Mouse (Mus musculus) heart, postnatal 25 days (tissue): ENCODE measurements at regions not wholly inside any gene's neighbourhood (a gene's known extent, or its start where the extent isn't known, plus 50 kb on each side); places are given as distances from the start of the nearest gene placed in this dataset.

ENCODE experiments used
- DNase-seq: peaks from one replicate; pipeline ENCODE4 v3.0.0; 2022; ENCODE audit warnings: low spot score
- intact Hi-C: fragments of 180-260 bp; cut with DNase I; formaldehyde crosslinking; loops from one replicate; pipeline ENCODE4 v1.15.1; 2025

- no peak for DNase-seq
- intact Hi-C loops, result loop anchor here (10.0 kb wide), 1 partner anchor 390 kb away; no protein-coding TSS in a partner anchor
Measured at GRCm38 (mm10) chr1:127015042-127015893, 184.7 kb upstream of the Nckap5 start.

GRCm38 (mm10) chr1:127011901-127012300, 181.3 kb upstream of the Nckap5 start:
- intact Hi-C loops, result loop anchor here (5.0 to 10.0 kb wide), 2 partner anchors 393 to 445 kb away; no protein-coding TSS in a partner anchor
- no peak for DNase-seq

GRCm38 (mm10) chr1:127009699-127010098, 179.1 kb upstream of the Nckap5 start:
- DNase-seq, result no peak
- intact Hi-C loops, result loop anchor here (5.0 to 10.0 kb wide), 2 partner anchors 395 to 448 kb away; no protein-coding TSS in a partner anchor

DNA sequence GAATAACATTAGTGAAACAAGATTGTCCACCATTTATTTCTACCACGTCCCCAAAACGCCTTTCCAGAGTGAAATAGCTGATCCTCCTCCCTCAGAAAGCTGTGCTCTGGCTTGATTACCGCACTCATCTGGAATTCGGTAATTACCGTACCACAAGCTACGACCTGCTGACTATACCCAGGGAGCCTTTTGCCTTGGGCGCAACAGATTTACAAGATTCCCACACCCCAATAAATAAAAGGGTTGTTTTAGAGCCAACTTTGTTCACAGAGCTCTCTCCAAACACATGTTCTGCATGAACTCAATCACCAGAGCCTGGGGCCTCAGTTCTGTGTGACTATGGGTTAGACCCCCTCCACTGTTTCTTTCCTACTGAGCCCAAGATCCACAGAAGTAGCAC, 171.1 kb upstream of the Nckap5 start:
- intact Hi-C loops, result no loop called here
- no peak for DNase-seq

DNA sequence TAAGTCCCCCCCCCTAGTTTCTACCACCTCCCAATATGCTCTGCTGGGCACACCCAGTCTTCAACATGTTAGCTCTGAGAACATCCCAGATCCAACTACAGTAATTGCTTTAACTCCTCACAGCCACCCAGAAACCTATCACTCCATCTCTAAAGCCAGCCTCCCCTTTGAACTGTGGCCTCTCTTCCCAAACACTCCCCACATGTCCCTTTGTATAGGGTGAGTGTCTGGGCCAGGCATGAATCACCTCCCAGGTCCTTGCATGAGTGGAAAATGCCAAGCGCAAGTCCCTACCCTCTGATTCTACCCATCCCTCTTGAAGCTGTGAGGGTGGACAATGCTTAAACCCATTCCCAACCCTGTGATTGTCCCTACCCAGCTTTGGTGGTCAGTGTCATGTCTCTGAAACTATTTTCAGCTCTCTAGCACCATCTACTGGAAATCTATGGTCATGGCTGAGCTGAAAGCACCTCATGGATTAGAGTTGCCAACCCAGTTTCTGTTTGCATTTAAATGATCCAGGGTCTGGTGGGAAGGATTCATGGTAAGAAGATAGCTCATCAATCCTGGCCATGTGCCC, 162.6 kb upstream of the Nckap5 start:
- DNase-seq, result no peak
- intact Hi-C loops, result loop anchor here (2.0 to 5.0 kb wide), 2 partner anchors 1206 to 1386 kb away; no protein-coding TSS in a partner anchor

- intact Hi-C loops, result loop anchor here (2.0 to 5.0 kb wide), 2 partner anchors 1205 to 1386 kb away; no protein-coding TSS in a partner anchor
- DNase-seq, result peak; percentile 2
Measured at GRCm38 (mm10) chr1:126992441-126992840, 161.8 kb upstream of the Nckap5 start.

GRCm38 (mm10) chr1:126982805-126983204, 152.2 kb upstream of the Nckap5 start:
- intact Hi-C loops, result no loop called here
- no peak for DNase-seq

DNA sequence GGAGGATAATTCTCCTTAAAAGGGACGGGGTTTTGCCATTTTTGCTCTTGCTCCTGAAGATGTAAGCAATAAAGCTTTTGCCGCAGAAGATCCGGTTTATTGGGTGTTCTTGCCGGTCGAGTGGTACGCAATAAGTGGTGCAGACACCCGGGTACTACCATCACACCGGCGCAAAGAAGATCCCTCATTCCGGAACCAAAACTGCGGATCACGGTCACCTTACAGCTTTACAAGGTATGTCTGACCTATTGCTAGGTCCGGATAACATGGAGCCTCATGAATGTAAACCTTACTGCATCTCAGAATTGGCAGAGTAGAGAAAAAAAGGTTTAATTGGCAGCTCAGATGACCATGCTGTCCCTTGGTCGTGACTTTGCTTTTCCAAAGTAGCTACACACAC, 149.7 kb upstream of the Nckap5 start:
- no peak for DNase-seq
- intact Hi-C loops, result no loop called here

GRCm38 (mm10) chr1:126973871-126974270, 143.3 kb upstream of the Nckap5 start:
- DNase-seq, result no peak
- intact Hi-C loops, result no loop called here

DNA sequence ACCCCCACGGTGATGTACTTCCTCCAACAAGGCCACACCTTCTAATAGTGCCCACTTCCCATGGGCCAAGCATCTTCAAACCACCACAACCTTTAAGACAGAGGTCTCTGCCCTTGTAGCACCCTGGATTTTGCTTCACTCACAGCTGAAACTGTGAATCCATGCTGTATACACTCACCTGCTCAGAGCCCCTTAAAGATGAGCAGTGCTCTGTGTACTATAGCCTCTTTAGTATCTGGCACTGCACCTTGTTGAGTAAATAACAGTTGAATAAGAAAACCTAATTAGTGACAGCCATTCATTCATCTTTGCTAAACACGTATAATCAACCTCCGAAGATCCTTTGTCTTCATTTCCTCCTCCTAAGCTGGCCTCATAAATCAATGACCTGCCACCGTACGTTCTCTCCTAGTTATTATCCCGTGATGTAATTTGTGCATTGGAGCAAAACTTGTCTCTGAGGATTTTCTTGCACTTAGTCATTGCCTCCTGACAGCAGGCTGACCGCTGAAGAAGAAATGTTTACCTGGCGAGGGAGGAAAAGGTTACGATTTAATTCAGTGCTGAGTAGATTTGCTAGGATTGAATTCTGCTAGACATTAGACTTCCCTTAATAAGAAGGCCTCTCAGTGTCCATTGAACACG, 141.3 kb upstream of the Nckap5 start:
- intact Hi-C loops, result no loop called here
- DNase-seq, result no peak

GRCm38 (mm10) chr1:126971118-126971517, 140.5 kb upstream of the Nckap5 start:
- DNase-seq, result no peak
- intact Hi-C loops, result no loop called here

DNA sequence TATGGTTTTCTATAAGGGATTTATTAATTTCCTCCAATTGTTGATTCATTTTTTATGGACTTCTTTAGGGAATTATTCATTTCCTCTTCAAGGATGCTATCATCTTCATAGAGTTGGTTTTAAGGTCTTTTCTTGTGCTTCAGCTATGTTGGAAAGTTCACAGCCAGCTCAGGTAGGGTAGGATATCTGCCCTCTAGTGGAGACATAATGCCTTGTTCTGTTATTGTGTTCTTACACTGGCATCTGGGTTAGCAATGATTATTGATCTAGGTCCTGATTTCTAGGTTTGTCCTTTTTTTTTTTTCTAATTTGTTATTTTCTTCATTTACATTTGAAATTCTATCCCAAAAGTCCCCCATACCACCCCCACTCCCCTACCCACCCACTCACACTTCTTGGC, 135.8 kb upstream of the Nckap5 start:
- intact Hi-C loops, result no loop called here

GRCm38 (mm10) chr1:126955839-126956720, 125.5 kb upstream of the Nckap5 start:
- intact Hi-C loops, result no loop called here
- DNase-seq, result no peak

More for the DNA sequence above, 135.8 kb upstream of the Nckap5 start:
- no peak for DNase-seq

DNA sequence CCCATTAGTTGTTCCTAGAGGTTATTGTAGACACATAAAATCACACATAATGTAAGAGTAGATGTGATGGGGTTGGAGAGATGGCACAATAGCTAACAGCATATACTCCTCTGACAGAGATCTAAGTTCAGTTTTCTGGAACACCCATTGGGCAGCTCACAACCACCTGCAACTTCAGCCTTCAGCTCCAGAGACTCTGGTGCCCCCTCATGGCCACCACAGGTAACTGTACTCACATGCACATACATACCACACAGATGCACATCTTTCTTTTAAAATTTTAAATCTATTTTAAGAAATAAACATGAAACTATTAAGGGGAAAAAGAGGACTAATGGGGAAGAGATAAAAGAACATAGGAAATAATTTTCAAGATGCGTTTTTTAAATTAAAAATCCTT, 117.3 kb upstream of the Nckap5 start:
- intact Hi-C loops, result no loop called here

GRCm38 (mm10) chr1:126932658-126933057, 102.1 kb upstream of the Nckap5 start:
- no peak for DNase-seq
- intact Hi-C loops, result loop anchor here (5.0 kb wide), 2 partner anchors 500 to 1325 kb away; no protein-coding TSS in a partner anchor

More for the DNA sequence above, 117.3 kb upstream of the Nckap5 start:
- no peak for DNase-seq

- intact Hi-C loops, result loop anchor here (2.0 to 5.0 kb wide), 3 partner anchors 499 to 1324 kb away; no protein-coding TSS in a partner anchor
- DNase-seq, result peak; percentile 40
Measured at GRCm38 (mm10) chr1:126931754-126932153, 101.2 kb upstream of the Nckap5 start.

DNA sequence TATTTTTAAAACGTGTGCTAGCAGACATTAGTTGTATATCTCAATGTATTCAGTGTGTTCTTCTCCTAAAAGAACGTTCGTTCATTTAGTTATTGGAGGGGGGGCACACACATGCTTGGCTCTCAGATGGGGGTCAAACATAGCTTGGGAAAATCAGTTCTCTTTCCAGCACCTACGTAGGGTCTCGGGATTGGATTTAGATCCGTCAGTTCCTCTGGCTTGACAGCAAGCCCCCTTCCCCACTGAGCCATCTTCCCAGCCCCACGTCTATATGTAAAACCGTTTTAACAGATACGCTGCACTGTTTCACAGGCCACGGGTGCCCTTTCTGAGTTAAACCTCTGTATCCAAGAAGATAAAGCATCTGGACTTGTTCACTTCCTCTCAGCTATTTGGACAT, 100.5 kb upstream of the Nckap5 start:
- intact Hi-C loops, result loop anchor here (2.0 to 5.0 kb wide), 3 partner anchors 499 to 1324 kb away; no protein-coding TSS in a partner anchor
- DNase-seq, result no peak

- intact Hi-C loops, result loop anchor here (2.0 to 5.0 kb wide), 3 partner anchors 498 to 1323 kb away; no protein-coding TSS in a partner anchor
- DNase-seq, result no peak
Measured at GRCm38 (mm10) chr1:126930611-126931010, 100.0 kb upstream of the Nckap5 start.

GRCm38 (mm10) chr1:126929666-126930065, 99.1 kb upstream of the Nckap5 start:
- intact Hi-C loops, result loop anchor here (2.0 to 10.0 kb wide), 5 partner anchors 125 to 1322 kb away; no protein-coding TSS in a partner anchor
- DNase-seq, result no peak
